Comparison of ENCODE assay signal across 13 mouse cellular contexts in genomic region chr5:113991141-113991540, GRCm38 (mm10). TPM values are rescaled to one million over a fixed set of nuclear protein-coding genes. Genes with fewer than 3 reads are reported as not detected.
DNase-seq lines count a peak whose midpoint lies in the region; ATAC-seq and TF ChIP-seq lines count a peak whose summit lies in the region.
"Had no signal": no experiment of that assay in that cellular context is flagged by ENCODE, and none has a peak within 500 bp of the region (broad histone marks: within the 10 kb centered on the region; RNA-seq: fewer than 3 reads in every experiment).

No protein-coding gene starts in this region.

- no peak for TF ChIP-seq CTCF in embryonic fibroblast, embryonic 13.5 days (IDR thresholded peaks at IDR 0.05; ENCODE audit: borderline replicate concordance, insufficient read depth, low read length)

- H3K9ac ChIP-seq in forebrain, embryonic 14.5 days (ENCODE audit: low read length): peak overlapping the region; percentile 92
- no peak overlapping the region for H3K9ac ChIP-seq in limb, embryonic 13.5 days
- 0 out of 2 replicates have a peak overlapping the region, but pooled peaks have one; percentile 43 for H3K9ac ChIP-seq in midbrain, embryonic 16.5 days (ENCODE audit: low read depth, low read length)

- ATAC-seq in forebrain, embryonic 14.5 days: no peak
- ATAC-seq in limb, embryonic 13.5 days (ENCODE audit: low FRiP score, low read depth): no peak
- ATAC-seq in midbrain, embryonic 16.5 days: no peak
- ATAC-seq in megakaryocyte, adult 5-6 weeks (ENCODE audit: poor library complexity, severe bottlenecking): no peak
- ATAC-seq: activated CD4-positive, CD25-positive, alpha-beta regulatory T cell, adult 4 months had no signal

- no peaks in the 10 kb centered on the region for H3K27me3 ChIP-seq in forebrain, embryonic 14.5 days (replicated peaks; ENCODE audit: control insufficient read depth, insufficient read depth, low read length)
- H3K27me3 ChIP-seq in forebrain, embryonic 10.5 days (ENCODE audit: poor library complexity, severe bottlenecking): no peaks in the 10 kb centered on the region
- no peaks in the 10 kb centered on the region for H3K27me3 ChIP-seq in limb, embryonic 13.5 days
- no peaks in the 10 kb centered on the region for H3K27me3 ChIP-seq in limb, embryonic 10.5 days (ENCODE audit: low read depth, poor library complexity, severe bottlenecking)
- H3K27me3 ChIP-seq in midbrain, embryonic 16.5 days (ENCODE audit: control insufficient read depth, insufficient read depth, low read depth, low read length): no peaks in the 10 kb centered on the region
- H3K27me3 ChIP-seq: limb, embryonic 12.5 days had no signal

- no peak overlapping the region for H3K27ac ChIP-seq in forebrain, embryonic 14.5 days (ENCODE audit: low read depth, low read length)
- H3K27ac ChIP-seq in forebrain, embryonic 10.5 days: no peak overlapping the region
- H3K27ac ChIP-seq in limb, embryonic 13.5 days: no peak overlapping the region
- no peak overlapping the region for H3K27ac ChIP-seq in limb, embryonic 10.5 days
- peak overlapping the region; percentile 49; the same call in 1 of the 2 replicates for H3K27ac ChIP-seq in embryonic fibroblast, embryonic 13.5 days (ENCODE audit: insufficient read depth, low read length)
- no peak overlapping the region for H3K27ac ChIP-seq in midbrain, embryonic 16.5 days (ENCODE audit: low read length)
- H3K27ac ChIP-seq: limb, embryonic 12.5 days; macrophage had no signal

- H3K36me3 ChIP-seq in forebrain, embryonic 14.5 days (ENCODE audit: control insufficient read depth, insufficient read depth, low read length): peaks cover 17% of the 10 kb centered on the region; the same call in 1 of the 2 replicates
- H3K36me3 ChIP-seq in forebrain, embryonic 10.5 days (replicated peaks): peaks cover 30% of the 10 kb centered on the region
- H3K36me3 ChIP-seq in limb, embryonic 13.5 days: peaks cover 15% of the 10 kb centered on the region
- peaks cover 30% of the 10 kb centered on the region for H3K36me3 ChIP-seq in limb, embryonic 10.5 days
- peaks cover 5% of the 10 kb centered on the region; the same call in 1 of the 2 replicates for H3K36me3 ChIP-seq in midbrain, embryonic 16.5 days (ENCODE audit: control insufficient read depth, insufficient read depth, low read length)

- no peak for TF ChIP-seq POLR2A in embryonic fibroblast, embryonic 13.5 days (IDR thresholded peaks at IDR 0.05; ENCODE audit: low read depth, low read length)

- WGBS in forebrain, embryonic 14.5 days: 78% methylated on average over 7 of the region's 7 CpGs
- WGBS in forebrain, embryonic 10.5 days: 80% methylated on average over 7 of the region's 7 CpGs
- 72% methylated on average over 7 of the region's 7 CpGs for WGBS in limb, embryonic 13.5 days
- WGBS in limb, embryonic 10.5 days: 72% methylated on average over 7 of the region's 7 CpGs
- 69% methylated on average over 7 of the region's 7 CpGs for WGBS in midbrain, embryonic 16.5 days

- intact Hi-C loops in left cerebral cortex, postnatal 10 days (cut with DNase I): loop anchor here (5.0 kb wide), 1 partner anchor 34 kb away; no protein-coding TSS in a partner anchor

- no peak overlapping the region for H3K4me3 ChIP-seq in forebrain, embryonic 14.5 days (ENCODE audit: low read depth, low read length)
- no peak overlapping the region for H3K4me3 ChIP-seq in forebrain, embryonic 10.5 days
- no peak overlapping the region for H3K4me3 ChIP-seq in limb, embryonic 13.5 days
- H3K4me3 ChIP-seq in limb, embryonic 10.5 days: no peak overlapping the region
- no peak overlapping the region for H3K4me3 ChIP-seq in embryonic fibroblast, embryonic 13.5 days (ENCODE audit: insufficient read depth, low read length)
- no peak overlapping the region for H3K4me3 ChIP-seq in midbrain, embryonic 16.5 days (ENCODE audit: low read depth, low read length)
- H3K4me3 ChIP-seq: limb, embryonic 12.5 days had no signal

- H3K4me2 ChIP-seq in forebrain, embryonic 14.5 days (ENCODE audit: low read length): peak overlapping the region; percentile 79
- H3K4me2 ChIP-seq in limb, embryonic 13.5 days (replicated peaks): peak overlapping the region; percentile 85; the same call in 1 of the 2 replicates
- peak overlapping the region; percentile 89; the same call in 1 of the 2 replicates for H3K4me2 ChIP-seq in midbrain, embryonic 16.5 days (ENCODE audit: low read length)

- no peaks in the 10 kb centered on the region for H3K9me3 ChIP-seq in forebrain, embryonic 14.5 days (replicated peaks; ENCODE audit: control insufficient read depth, low read length)
- H3K9me3 ChIP-seq in forebrain, embryonic 10.5 days: no peaks in the 10 kb centered on the region
- H3K9me3 ChIP-seq in limb, embryonic 13.5 days: no peaks in the 10 kb centered on the region
- H3K9me3 ChIP-seq in limb, embryonic 10.5 days (replicated peaks): no peaks in the 10 kb centered on the region
- no peaks in the 10 kb centered on the region for H3K9me3 ChIP-seq in midbrain, embryonic 16.5 days (replicated peaks; ENCODE audit: control insufficient read depth, low read length, poor library complexity, severe bottlenecking)
- H3K9me3 ChIP-seq: limb, embryonic 12.5 days had no signal

- DNase-seq in forebrain, embryonic 14.5 days (ENCODE audit: low spot score): no peak
- DNase-seq in forebrain, embryonic 10.5 days (ENCODE audit: extremely low spot score, low spot score): no peak
- DNase-seq in limb, embryonic 10.5 days (ENCODE audit: low spot score): no peak
- no peak for DNase-seq in left cerebral cortex, postnatal 10 days (ENCODE audit: extremely low spot score in 1 of 2, low spot score in 2 of 2)
- DNase-seq: cerebellum, adult 11-12 months; heart, postnatal 36 days had no signal

- H3K4me1 ChIP-seq in forebrain, embryonic 14.5 days (ENCODE audit: control insufficient read depth, insufficient read depth, low read length): peaks cover 23% of the 10 kb centered on the region
- peaks cover 56% of the 10 kb centered on the region for H3K4me1 ChIP-seq in forebrain, embryonic 10.5 days
- H3K4me1 ChIP-seq in limb, embryonic 13.5 days: peaks cover 44% of the 10 kb centered on the region
- H3K4me1 ChIP-seq in limb, embryonic 10.5 days: peaks cover 42% of the 10 kb centered on the region
- H3K4me1 ChIP-seq in embryonic fibroblast, embryonic 13.5 days (ENCODE audit: control insufficient read depth, insufficient read depth, low read length): peaks cover 21% of the 10 kb centered on the region
- peaks cover 31% of the 10 kb centered on the region for H3K4me1 ChIP-seq in midbrain, embryonic 16.5 days (ENCODE audit: control insufficient read depth, insufficient read depth, low read length)

RNA-seq across cellular contexts. Expression of gene Ssh1, which starts 2.6 kb away (rescaled TPM):
- 16.0 and 16.6 TPM in 2 replicates for polyA plus RNA-seq in forebrain, embryonic 14.5 days (2014; fragmentation: Nextera tagmentation; extraction: Ambion mirVana)
- polyA plus RNA-seq in forebrain, embryonic 10.5 days (2016; fragmentation: Nextera tagmentation; extraction: Ambion mirVana): 13.9 and 17.5 TPM in 2 replicates
- 15.9 and 18.7 TPM in 2 replicates for polyA plus RNA-seq in limb, embryonic 13.5 days (2015; fragmentation: Nextera tagmentation; extraction: Ambion mirVana)
- 13.6 and 16.4 TPM in 2 replicates for polyA plus RNA-seq in limb, embryonic 10.5 days (2016; fragmentation: Nextera tagmentation; extraction: Ambion mirVana)
- polyA plus RNA-seq in embryonic fibroblast, embryonic 13.5 days (2011; ENCODE audit: insufficient read length, low read depth, missing spikeins): 21.0 and 22.9 TPM in 2 replicates
- polyA plus RNA-seq in midbrain, embryonic 16.5 days (2015; fragmentation: Nextera tagmentation; extraction: Ambion mirVana): 9.4 and 13.7 TPM in 2 replicates
- total RNA-seq in megakaryocyte, adult 5-6 weeks (2015): 10.2 and 10.4 TPM in 2 replicates
- total RNA-seq in megakaryocyte, adult 5-6 weeks (2017): 4.7 and 4.9 TPM in 2 replicates
- 10 to 100 TPM; 20.7 to 31.8 TPM for total RNA-seq in left cerebral cortex, postnatal 10 days (2021)

RNA-seq across cellular contexts. Expression of gene Dao, which starts 12.4 kb away (rescaled TPM):
- polyA plus RNA-seq in forebrain, embryonic 14.5 days (2014; fragmentation: Nextera tagmentation; extraction: Ambion mirVana): not detected in 2 replicates
- not detected in 2 replicates for polyA plus RNA-seq in forebrain, embryonic 10.5 days (2016; fragmentation: Nextera tagmentation; extraction: Ambion mirVana)
- polyA plus RNA-seq in limb, embryonic 13.5 days (2015; fragmentation: Nextera tagmentation; extraction: Ambion mirVana): not detected in 2 replicates
- not detected in 2 replicates for polyA plus RNA-seq in limb, embryonic 10.5 days (2016; fragmentation: Nextera tagmentation; extraction: Ambion mirVana)
- polyA plus RNA-seq in embryonic fibroblast, embryonic 13.5 days (2011; ENCODE audit: insufficient read length, low read depth, missing spikeins): not detected in 2 replicates
- not detected in 2 replicates for polyA plus RNA-seq in midbrain, embryonic 16.5 days (2015; fragmentation: Nextera tagmentation; extraction: Ambion mirVana)
- total RNA-seq in megakaryocyte, adult 5-6 weeks (2015): not detected in 2 replicates
- not detected in 2 replicates for total RNA-seq in megakaryocyte, adult 5-6 weeks (2017)
- not detected for total RNA-seq in left cerebral cortex, postnatal 10 days (2021)
- total RNA-seq: heart, postnatal 36 days had no signal
- polyA plus RNA-seq: limb, embryonic 12.5 days; macrophage had no signal
